Mouse (Mus musculus) frontal cortex, postnatal 25 days (tissue): ENCODE measurements around the gene Crat.
A peak's percentile ranks its signal among the peaks of the same experiment; 100 is the strongest.
"Not testable (repeated sequence)": the region's sequence is repeated elsewhere in the genome, so short reads cannot be mapped to it uniquely, and the experiment has no call there.

Source experiments
- DNase-seq, 2 experiments: peaks; one replicate each; pipeline ENCODE4 v3.0.0; 2022; ENCODE audit warnings: low spot score in 2 of 2

Crat gene

GRCm38 (mm10) chr2:30440701-30441517 is 25.3 kb upstream of the Crat start:
- DNase-seq, result peak; percentile 48

GRCm38 (mm10) chr2:30440211-30440700 is 24.6 kb upstream of the Crat start:
- no peak for DNase-seq

DNA sequence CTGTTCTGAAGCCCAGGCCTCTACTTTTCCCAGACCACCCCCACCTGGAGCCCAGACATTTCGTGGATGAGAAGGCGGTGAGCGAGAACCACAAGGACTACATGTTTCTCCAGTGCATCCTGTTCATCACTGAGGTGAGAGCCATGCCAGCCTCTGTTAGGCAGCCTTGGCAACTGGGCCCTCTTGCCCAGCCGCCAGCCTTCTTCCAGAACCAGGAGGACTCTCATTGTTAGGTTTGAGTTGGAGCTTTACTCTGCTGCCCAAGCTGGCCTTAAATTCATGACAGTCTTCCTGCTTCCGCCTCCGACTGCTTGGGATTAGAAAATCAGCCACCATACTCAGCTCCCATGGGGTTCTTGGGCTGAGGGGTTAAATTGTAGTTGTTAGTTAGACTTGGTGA is 24.0 kb upstream of the Crat start:
- DNase-seq, result no peak

DNA sequence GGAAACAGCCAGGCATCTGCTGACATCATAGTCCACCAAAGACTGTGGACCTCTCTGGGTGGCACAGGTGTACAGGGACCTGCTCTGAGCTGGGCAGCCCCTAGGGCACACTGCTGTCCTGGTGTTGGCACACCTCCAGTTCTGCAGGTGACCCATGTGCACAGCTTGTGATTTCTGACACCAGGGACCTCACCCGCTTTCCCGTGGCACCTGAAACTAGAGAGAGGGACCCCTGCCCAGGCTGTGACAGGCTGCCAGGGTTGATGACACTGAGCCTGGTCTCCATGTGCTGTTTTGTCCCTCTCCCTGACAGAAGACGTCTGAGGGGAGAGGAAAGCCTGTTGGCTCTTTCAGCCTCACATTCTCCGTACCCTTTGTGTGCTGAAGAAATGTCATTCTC is 22.2 kb upstream of the Crat start:
- no peak for DNase-seq

GRCm38 (mm10) chr2:30436809-30437208 is 21.2 kb upstream of the Crat start:
- no peak for DNase-seq

GRCm38 (mm10) chr2:30436156-30436545 is 20.5 kb upstream of the Crat start:
- no peak for DNase-seq

- peak; percentile 39 to 64 for DNase-seq
Observed at GRCm38 (mm10) chr2:30435326-30436155, 19.9 kb upstream of the Crat start.

- DNase-seq, result no peak
Observed at GRCm38 (mm10) chr2:30429156-30429555, 13.5 kb upstream of the Crat start.

DNA sequence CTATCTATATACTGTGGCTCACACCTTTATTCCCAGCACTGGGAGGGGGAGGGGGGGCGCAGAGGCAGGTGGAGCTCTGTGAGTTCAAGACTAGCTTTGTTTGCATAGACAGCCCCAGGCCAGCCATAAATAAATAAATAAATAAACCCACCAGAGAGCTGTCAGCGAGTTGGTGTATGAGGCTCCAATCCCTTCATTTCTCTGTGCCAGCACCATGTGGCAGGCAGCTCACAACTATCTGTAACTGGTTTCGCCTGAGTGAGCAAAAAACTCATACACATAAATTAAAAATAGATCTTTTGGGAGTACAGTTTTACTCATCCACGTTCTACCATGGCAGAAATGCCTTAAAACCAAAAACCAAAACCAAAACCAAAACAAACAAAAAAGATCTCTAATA is 5.8 kb upstream of the Crat start:
- DNase-seq, result no peak

- DNase-seq, result no peak
Observed at GRCm38 (mm10) chr2:30419112-30419511, 3.5 kb upstream of the Crat start.

- no peak for DNase-seq
Observed at GRCm38 (mm10) chr2:30418259-30418658, 2.6 kb upstream of the Crat start.

- DNase-seq, result no peak
Observed at GRCm38 (mm10) chr2:30417595-30418165, 2.1 kb upstream of the Crat start.

DNA sequence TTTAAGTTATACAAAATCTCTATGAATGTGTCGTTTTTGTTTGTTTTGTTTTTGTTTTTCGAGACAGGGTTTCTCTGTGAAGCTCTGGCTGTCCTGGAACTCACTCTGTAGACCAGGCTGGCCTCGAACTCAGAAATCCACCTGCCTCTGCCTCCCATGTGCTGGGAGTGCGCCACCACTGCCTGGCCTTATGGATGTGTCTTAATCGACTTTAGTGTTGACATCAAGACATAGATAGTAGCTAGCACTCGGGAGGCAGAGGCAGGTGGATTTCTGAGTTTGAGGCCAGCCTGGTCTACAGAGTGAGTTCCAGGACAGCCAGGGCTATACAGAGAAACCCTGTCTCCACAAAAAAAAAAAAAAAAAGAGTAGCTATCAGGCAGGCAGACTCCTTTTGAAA is 1.5 kb upstream of the Crat start:
- DNase-seq, result not testable (repeated sequence)

GRCm38 (mm10) chr2:30416649-30416965 is 994 bp upstream of the Crat start:
- no peak for DNase-seq

DNA sequence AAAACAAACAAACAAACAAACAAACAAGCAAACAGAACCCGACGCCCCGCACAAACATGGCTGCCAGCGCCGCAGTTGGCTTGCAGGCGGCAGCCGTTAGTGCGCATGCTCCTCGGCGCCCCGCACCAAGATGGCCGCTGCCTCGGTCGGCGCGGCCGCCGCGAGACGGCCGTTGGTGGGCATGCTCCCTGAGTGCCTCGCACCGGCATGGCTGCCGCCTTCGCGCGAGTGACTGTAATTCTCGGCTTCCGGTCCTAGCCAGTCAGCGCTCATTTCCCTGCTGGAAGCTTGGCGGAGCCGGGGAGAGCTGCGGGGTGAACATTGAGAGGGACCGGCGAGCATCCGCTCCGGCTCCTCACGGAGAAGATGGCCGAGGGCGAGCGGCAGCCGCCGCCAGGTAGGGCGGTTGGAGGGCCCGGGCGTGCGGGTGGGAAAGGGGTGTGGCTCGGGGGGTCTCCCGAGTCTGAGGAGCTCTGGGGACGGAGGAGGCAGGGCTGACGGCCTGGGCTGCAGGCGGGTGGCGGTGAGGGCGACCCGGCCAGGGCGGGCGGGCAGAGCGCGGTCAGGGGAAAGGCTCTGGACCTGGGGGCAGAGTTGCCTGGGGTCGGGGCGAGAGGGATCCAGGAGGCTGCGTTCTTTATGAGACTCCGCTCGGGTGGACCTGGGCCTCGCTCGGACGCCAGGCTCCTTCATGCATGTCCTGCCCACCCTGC is 479 bp upstream of the Crat start, which contains the start of gene Ptpa:
Gene Ptpa (plus strand): TSS at position 104 of the 713 bp plus-strand sequence.
- peak; percentile 78 to 91 for DNase-seq

GRCm38 (mm10) chr2:30414681-30415080 is 932 bp downstream of the Crat start:
- no peak for DNase-seq

DNA sequence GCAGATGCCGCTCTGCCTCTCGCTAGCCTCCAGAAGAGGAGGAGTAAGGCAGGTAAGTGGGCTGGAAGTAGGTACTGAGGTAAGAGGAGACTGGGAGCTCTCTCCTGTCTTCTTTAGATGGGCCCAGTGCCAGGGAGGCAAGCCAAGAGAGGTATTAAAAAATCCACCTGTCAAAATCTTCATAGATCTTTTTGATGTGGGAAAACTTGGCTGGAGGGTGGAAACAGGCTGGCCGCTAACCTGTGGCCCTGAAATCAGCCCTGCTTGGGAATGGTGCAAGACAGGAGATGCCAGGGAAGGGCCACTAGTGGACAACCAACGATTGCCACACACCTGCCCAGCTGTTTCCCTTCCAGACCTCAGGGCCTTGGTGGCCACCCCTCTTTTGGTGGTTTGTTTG is 1.5 kb downstream of the Crat start:
- DNase-seq, result no peak

GRCm38 (mm10) chr2:30413038-30413973 is 2.3 kb downstream of the Crat start:
- peak in 1 of 2 experiments; percentile 55 for DNase-seq

DNA sequence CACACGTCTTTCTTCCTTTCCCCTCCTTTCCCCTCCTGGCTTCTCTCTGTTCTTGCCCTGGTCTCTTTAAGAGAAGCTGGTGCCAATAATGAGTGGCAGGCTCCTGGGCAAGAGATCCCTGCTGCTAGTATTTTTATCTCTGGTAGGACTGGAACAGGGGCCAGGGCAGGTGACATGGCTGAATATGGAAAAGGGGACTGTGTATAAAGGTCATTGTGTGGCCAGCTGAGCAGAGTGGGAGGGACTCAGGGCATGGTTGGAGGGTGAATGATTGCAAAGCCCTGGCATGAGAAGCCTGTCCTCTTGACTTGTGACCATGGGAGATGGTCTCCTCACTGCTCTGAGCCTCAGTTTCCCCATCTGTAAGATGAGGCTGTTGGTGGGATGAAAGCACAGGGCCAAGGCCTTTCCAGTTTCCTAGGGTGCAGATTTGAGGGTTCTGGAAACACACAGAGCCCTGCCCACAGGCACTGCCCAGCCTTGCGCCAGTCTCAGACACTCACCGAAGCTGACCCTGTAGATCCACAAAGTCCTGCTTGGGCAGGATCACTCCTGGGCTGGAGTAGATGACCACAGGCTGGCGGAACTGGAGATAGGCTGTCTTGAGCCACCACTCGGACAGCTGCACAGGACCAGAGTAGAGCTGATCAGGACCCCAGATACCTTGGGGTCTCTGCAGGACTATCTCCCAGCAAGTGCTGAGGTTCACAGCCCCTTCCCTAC is 6.0 kb downstream of the Crat start:
- DNase-seq, result no peak
